Mouse (Mus musculus) cortical plate, adult 2 months (tissue): ENCODE results near the gene Pcx.

ENCODE experiments used
- CTCF ChIP-seq: fragments of 200-500 bp; IDR thresholded peaks from 2 replicates; pipeline ENCODE4 v1.5.1; 2011; ENCODE audit warnings: mild to moderate bottlenecking, control low read depth, low read length; ENCODE audit not compliant: insufficient read depth; ENCODE audit errors: extremely low read depth
- POLR2A ChIP-seq: fragments of 200-500 bp; IDR thresholded peaks from 2 replicates; pipeline ENCODE4 v1.6.1; 2011; ENCODE audit warnings: mild to moderate bottlenecking, low read length, control low read depth; ENCODE audit not compliant: insufficient read depth; ENCODE audit errors: extremely low read depth

- TF ChIP-seq CTCF (no peak), POLR2A (no peak)
These were observed 68.5 kb downstream of the Pcx start for GRCm38 (mm10) chr19:4578799-4579198.
